Mouse (Mus musculus) stomach, embryonic 15.5 days (tissue): ENCODE data around the gene Lrrc23. TPM values are rescaled to one million over a fixed set of nuclear protein-coding genes. Genes with fewer than 3 reads are reported as not detected.

Experiments
- ATAC-seq: fragments of 200-750 bp; cut with Nextera tagmentation; 2 replicates; pipeline ENCODE4 v1.8.0; 2017; ENCODE audit warnings: low read depth, moderate number of reproducible peaks, moderate TSS enrichment; ENCODE audit not compliant: insufficient read depth, low FRiP score
- H3K27ac ChIP-seq: fragments of 300-500 bp; sonication (generic); 2 replicates; pipeline ENCODE4 v1.5.1; 2015; ENCODE audit warnings: mild to moderate bottlenecking, inconsistent platforms
- H3K27me3 ChIP-seq: fragments of 300-500 bp; sonication (generic); replicated peaks from 2 replicates; pipeline ENCODE4 v1.6.1; 2015; ENCODE audit warnings: inconsistent platforms
- H3K36me3 ChIP-seq: fragments of 300-500 bp; sonication (generic); 2 replicates; pipeline ENCODE4 v1.6.1; 2015; ENCODE audit warnings: inconsistent platforms
- H3K4me1 ChIP-seq: fragments of 300-500 bp; sonication (generic); 2 replicates; pipeline ENCODE4 v1.6.1; 2015; ENCODE audit warnings: inconsistent platforms
- H3K4me2 ChIP-seq: fragments of 300-500 bp; sonication (generic); 2 replicates; pipeline ENCODE4 v1.6.1; 2015; ENCODE audit warnings: mild to moderate bottlenecking, inconsistent platforms
- H3K4me3 ChIP-seq: fragments of 300-500 bp; sonication (generic); replicated peaks from 2 replicates; pipeline ENCODE4 v1.5.1; 2015; ENCODE audit warnings: inconsistent platforms
- H3K9ac ChIP-seq: fragments of 300-500 bp; sonication (generic); 2 replicates; pipeline ENCODE4 v1.6.1; 2015; ENCODE audit warnings: inconsistent platforms
- H3K9me3 ChIP-seq: fragments of 300-500 bp; sonication (generic); 2 replicates; pipeline ENCODE4 v1.6.1; 2016; ENCODE audit warnings: inconsistent platforms
- WGBS: fragments of 180-500 bp; shearing (Covaris S2); methylation state at CpG from one replicate; pipeline ENCODE4 v1.1.7; 2015; 5-methylcytosine and 5-hydroxymethylcytosine counted together
- polyA plus RNA-seq: library from polyadenylated mRNA; unstranded; fragments of >200 nt; fragmentation: Nextera tagmentation; extraction: Ambion mirVana; gene quantifications from 2 replicates; pipeline ENCODE4 v1.2.1, GENCODE M21; 2015

Gene Lrrc23
- polyA plus RNA-seq, 1 experiment from 2014 or later = 1.3 TPM

DNA sequence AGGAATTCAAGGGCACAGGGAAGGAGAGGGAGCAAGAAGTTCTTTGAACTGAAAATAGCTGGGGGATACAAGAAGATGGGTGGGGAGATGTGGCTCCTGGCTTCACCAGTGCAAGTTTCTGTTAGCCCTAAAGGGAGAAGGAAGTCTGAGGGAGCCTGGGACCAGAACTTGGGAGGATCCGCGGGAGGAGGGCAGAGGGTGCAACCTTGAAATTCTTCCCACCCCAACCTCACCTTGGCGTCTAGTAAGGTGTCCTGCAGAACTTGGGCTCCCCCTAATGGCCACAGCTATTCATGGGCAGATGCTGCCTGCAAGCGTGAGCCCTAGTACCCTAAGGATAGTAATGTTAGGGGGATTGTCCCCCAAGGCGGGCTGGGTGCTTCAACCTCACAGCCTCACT lies 20.3 kb downstream of the Lrrc23 start:
- Histone ChIP-seq H3K36me3 (no peaks in the 10 kb centered on the region), H3K4me3 (no peak overlapping the region; the same call in 1 of the 2 replicates), H3K9me3 (no peaks in the 10 kb centered on the region), H3K9ac (no peak overlapping the region), H3K4me2 (peak overlapping the region; percentile 61), H3K4me1 (peaks cover 42% of the 10 kb centered on the region), H3K27me3 (no peaks in the 10 kb centered on the region), H3K27ac (peak overlapping the region; percentile 96)
- 3% methylated on average over 5 of the region's 5 CpGs for WGBS
- peak; percentile 2; the same call in 1 of the 2 replicates for ATAC-seq

DNA sequence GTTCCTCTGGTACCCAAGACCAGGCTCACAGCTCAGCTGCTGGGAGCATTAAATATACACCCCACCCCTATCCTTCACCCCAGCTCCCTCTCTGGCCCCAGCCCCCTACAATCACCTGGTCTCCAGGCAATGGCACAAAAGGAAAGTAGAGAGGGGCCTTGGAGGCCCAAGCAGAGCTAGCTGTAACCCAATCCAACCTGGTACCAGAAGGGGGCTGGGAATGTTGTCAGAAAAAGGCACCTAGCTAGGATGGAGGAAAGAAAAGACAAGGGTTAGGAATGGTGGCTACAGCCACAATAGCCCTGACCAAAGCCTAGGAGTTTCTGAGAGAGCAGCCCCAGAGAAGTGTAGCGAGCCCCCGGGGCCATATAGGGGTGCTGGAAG lies 20.7 kb downstream of the Lrrc23 start:
- H3K4me3 ChIP-seq = no peak overlapping the region; the same call in 1 of the 2 replicates
- no peaks in the 10 kb centered on the region for H3K9me3 ChIP-seq
- H3K4me2 ChIP-seq = peak overlapping the region; percentile 61
- H3K9ac ChIP-seq = no peak overlapping the region
- H3K27ac ChIP-seq = peak overlapping the region; percentile 96
- peaks cover 46% of the 10 kb centered on the region for H3K4me1 ChIP-seq
- H3K36me3 ChIP-seq = no peaks in the 10 kb centered on the region
- ATAC-seq = no peak
- H3K27me3 ChIP-seq = no peaks in the 10 kb centered on the region
- WGBS = 48% methylated on average over 2 of the region's 2 CpGs

DNA sequence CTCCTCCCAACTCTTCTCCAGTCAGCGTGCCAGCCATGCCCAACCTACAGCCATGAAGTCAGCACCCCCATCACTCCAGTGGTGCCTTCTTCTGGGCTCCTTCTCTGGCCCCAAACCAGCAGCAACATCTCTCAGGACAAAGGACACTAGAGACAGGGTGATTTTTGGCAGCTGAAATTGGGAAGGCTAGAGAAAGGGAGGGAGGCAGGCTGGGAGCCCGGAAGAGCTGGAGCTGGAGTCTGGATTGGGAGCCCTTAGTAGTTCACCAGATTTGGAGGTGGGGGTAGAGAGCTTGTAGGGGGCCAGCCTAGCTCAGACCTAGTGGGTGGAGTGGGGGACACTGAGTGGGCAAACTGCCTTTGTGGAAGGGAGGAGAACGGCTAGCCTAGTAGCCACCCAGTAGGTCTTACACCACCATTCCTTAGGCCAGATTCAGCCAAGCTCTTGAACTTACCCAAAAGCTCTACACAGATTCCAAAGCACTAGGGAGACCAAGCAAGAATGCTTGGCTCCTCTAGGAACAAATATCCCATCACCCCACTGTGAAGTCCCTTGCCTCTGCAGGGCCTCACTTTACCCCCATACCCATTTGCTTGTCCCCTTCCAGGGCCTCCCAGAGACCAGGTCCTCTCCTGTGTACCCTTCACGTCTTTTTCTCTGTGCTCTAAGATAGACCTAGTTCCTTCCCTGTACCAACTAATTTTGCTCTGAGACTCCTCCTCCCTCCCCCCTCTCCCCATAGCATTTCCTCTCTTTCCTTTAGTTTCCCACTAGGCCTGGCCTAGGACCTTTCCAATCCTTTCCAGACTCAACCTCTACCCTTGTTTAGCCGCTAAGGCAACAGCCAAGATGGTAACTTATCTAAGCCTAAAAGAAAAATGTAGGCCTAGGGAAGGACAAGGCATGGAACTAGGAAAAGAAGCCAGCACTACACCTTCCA lies 21.3 kb downstream of the Lrrc23 start:
- peak overlapping the region; percentile 76; the same call in 1 of the 2 replicates for H3K9ac ChIP-seq
- H3K4me3 ChIP-seq = peak overlapping the region; percentile 75
- H3K4me1 ChIP-seq = peaks cover 49% of the 10 kb centered on the region
- H3K27me3 ChIP-seq = no peaks in the 10 kb centered on the region
- H3K27ac ChIP-seq = peak overlapping the region; percentile 96
- H3K4me2 ChIP-seq = peak overlapping the region; percentile 61
- 25% methylated on average over 5 of the region's 5 CpGs for WGBS
- ATAC-seq = peak; percentile 12; the same call in 1 of the 2 replicates
- no peaks in the 10 kb centered on the region for H3K36me3 ChIP-seq
- H3K9me3 ChIP-seq = no peaks in the 10 kb centered on the region

DNA sequence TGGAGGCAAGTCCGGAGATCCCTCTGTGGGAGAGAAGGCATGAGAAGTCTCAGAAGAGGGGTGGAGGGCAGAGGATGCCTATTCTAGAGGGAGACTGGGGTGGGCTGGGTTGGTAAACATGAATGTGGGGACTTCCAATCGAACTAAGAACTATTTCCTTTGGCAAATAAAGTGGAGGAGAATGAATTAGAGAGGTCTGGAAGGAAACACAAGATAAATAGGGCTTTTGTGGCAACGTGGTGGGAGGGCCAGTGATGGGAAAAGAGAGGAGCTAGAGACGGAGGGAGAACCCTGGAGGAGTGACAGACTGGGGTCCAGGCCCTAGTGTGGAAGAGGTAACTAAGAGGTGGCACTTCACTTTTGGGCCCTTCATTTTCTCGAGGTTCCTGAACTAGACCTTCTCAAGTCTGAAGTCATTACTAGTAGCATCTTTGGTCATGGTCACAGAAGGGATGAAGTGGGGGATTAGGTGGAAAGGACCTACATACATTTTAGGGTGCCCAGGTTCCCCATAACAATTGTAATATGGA lies 22.1 kb downstream of the Lrrc23 start:
- Histone ChIP-seq H3K4me2 (peak overlapping the region; percentile 61), H3K4me1 (peaks cover 49% of the 10 kb centered on the region), H3K9me3 (no peaks in the 10 kb centered on the region), H3K4me3 (peak overlapping the region; percentile 75), H3K36me3 (no peaks in the 10 kb centered on the region), H3K27ac (peak overlapping the region; percentile 96), H3K9ac (peak overlapping the region; percentile 76), H3K27me3 (no peaks in the 10 kb centered on the region)
- ATAC-seq = no peak
- WGBS = 7% methylated on average over 5 of the region's 5 CpGs

DNA sequence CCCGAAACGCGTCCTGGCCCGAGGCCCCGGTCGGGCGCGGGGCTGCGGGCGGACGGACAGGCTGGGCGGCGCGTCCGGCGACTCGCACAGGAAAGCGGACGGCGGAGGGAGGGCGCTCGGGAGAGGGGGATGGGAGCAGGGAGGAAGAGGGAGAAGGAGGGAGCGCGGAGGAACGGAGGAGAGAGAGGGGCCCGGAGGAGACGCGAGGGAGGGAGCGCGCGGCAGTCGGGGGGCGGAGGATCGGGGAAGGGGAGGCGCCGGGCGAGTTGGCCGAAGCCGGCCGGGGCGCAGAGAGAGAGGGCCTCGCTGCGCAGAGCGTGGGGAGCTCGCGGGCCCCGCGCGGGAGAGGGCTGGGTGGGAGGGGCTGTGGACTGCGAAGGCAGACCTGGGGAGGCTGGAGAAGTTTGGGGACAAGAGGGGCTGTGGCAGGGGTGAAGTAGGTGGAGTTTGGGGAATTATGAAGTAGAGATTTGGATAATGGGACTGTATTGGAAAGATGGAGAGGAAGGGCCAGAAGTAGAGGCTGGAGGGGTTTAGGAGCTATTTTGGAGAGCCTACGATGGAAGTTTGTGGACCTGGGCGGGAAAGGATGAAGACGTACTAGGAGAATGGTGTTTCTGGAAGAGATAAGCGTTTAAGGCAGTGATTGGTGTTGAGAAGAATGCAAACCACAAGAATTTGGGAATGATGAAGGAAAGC lies 22.7 kb downstream of the Lrrc23 start:
- ATAC-seq = peak; percentile 76
- no peaks in the 10 kb centered on the region for H3K9me3 ChIP-seq
- H3K9ac ChIP-seq = peak overlapping the region; percentile 76
- peak overlapping the region; percentile 61 for H3K4me2 ChIP-seq
- H3K4me3 ChIP-seq = peak overlapping the region; percentile 75
- H3K4me1 ChIP-seq = peaks cover 49% of the 10 kb centered on the region
- no peaks in the 10 kb centered on the region for H3K27me3 ChIP-seq
- no peaks in the 10 kb centered on the region for H3K36me3 ChIP-seq
- WGBS = 1% methylated on average over 46 of the region's 54 CpGs
- peak overlapping the region; percentile 96 for H3K27ac ChIP-seq

DNA sequence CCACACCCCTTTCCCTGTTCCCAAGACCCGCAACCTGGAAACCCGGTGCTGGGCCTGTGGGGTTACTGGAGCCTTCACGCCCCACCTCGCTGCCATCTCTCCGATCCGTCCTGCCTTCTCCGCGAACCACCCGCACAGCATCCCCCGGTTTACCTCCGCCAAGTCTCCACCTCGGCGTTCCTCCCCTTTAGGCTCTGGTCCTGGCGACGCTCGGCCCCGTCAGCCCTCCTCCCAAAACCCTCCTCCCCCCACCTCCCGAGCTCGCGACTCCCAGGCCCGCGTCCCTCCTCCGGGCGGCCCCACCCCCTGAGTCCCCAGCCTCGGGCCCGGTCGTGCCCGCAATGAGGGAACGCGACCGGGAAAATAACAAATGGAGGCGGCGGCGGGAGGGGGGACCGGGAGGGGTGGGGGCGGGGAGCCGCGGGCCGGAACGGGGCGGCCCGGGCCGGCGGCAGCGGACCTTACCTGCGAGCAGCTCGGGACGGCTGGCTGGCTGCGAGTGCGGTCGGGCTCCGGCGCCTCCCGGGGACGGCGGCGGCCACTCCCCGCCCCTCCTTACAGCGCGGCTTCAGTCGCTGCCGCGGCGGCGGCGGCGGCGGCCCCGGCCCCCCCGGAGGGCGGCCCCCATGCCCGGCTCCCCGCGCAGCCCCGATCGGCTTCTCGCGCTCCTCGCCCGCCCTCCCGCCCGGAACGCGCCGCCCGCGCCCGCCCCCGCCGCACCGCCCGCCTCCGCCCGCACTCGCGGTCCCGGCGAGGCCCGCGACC lies 23.5 kb downstream of the Lrrc23 start, which contains the start of the genes Gm45234 and Atn1:
TSS of gene Gm45234 (minus strand) at position 191 of the 765 bp plus-strand sequence.
TSS of gene Atn1 (minus strand) at position 694 of the 765 bp plus-strand sequence.
- WGBS = under 1% methylated on average over 51 of the region's 100 CpGs
- peak; percentile 57; the same call in 1 of the 2 replicates for ATAC-seq
- Histone ChIP-seq H3K27ac (peak within 1 kb of the TSS; percentile 96), H3K9me3 (no peaks in the 10 kb centered on the region), H3K4me3 (peak within 1 kb of the TSS; percentile 75), H3K9ac (peak within 1 kb of the TSS; percentile 76), H3K4me1 (peaks cover 49% of the 10 kb centered on the region), H3K4me2 (peak within 1 kb of the TSS; percentile 61), H3K36me3 (no peaks in the 10 kb centered on the region), H3K27me3 (no peaks in the 10 kb centered on the region)

DNA sequence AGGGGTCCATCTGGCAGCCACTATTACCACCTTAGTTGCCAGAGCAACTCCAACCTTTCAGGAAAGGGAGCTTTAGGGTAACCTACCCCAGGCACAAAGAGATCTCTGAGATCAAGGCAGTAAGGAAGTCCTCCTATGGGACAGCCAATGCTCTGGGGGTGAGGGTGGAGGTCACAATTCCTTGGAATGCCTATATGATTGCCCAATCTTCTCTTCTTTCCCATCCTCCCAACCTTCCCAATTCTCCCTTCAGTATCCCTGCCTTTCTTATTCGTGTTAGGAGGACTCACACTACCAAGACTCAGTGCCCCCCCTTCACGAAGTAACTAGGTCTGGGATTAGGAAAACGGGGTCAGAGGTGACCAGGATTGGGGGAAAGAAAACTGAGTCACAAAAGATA lies 24.2 kb downstream of the Lrrc23 start:
- H3K36me3 ChIP-seq = no peaks in the 10 kb centered on the region
- peak overlapping the region; percentile 76 for H3K9ac ChIP-seq
- H3K27ac ChIP-seq = peak overlapping the region; percentile 96
- ATAC-seq = no peak
- WGBS = 8% methylated on average over 3 of the region's 3 CpGs
- H3K4me2 ChIP-seq = peak overlapping the region; percentile 61
- peak overlapping the region; percentile 75 for H3K4me3 ChIP-seq
- H3K9me3 ChIP-seq = no peaks in the 10 kb centered on the region
- H3K27me3 ChIP-seq = no peaks in the 10 kb centered on the region
- peaks cover 49% of the 10 kb centered on the region for H3K4me1 ChIP-seq

DNA sequence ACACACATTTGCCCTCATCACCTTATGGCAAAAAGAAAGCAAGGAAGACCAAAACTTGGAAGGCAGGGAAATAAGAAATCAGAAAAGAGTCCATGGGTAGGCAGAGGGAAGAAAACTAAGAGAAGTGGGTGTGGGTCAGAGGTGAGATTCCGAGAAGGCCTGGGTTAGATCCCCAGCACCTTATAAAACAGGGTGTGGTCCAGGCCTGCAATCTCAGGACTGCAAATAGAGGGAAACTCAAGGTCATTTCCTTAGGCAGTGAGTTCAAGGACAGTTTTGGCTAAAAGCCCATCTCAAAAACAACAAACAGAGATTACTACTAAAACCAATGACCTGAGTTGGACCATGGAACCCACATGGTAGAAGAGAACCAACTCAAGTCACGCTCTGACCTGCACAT lies 25.7 kb downstream of the Lrrc23 start:
- 83% methylated on average over 2 of the region's 2 CpGs for WGBS
- Histone ChIP-seq H3K27me3 (no peaks in the 10 kb centered on the region), H3K36me3 (0 out of 2 replicates have a peak, but pooled peaks cover 9% of the 10 kb centered on the region), H3K27ac (no peak overlapping the region), H3K9ac (no peak overlapping the region), H3K9me3 (no peaks in the 10 kb centered on the region), H3K4me2 (no peak overlapping the region), H3K4me3 (no peak overlapping the region), H3K4me1 (peaks cover 38% of the 10 kb centered on the region)
- no peak for ATAC-seq

DNA sequence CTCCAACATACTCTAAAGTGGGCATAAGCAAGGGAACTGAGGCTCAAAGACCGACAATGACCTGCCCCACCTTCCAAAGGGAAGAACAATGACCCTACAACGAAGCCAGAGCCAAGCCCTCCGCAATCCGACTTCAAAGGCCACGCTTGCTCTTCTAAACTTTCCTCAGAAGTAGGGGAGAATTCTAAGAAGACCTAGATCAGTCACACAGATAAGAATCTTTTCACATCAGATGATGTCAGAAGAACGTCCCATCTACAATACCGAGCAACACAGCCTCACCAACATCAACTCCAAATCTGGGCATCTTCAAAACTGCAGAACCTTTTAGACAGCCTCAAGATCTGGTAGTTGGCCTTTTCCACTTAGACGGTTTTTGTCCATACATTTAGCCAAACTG lies 29.1 kb downstream of the Lrrc23 start:
- Histone ChIP-seq H3K36me3 (peaks cover 26% of the 10 kb centered on the region), H3K27me3 (no peaks in the 10 kb centered on the region), H3K4me2 (no peak overlapping the region), H3K9me3 (no peaks in the 10 kb centered on the region), H3K4me1 (peaks cover 33% of the 10 kb centered on the region), H3K4me3 (no peak overlapping the region), H3K9ac (no peak overlapping the region), H3K27ac (no peak overlapping the region)
- no peak for ATAC-seq
- WGBS = 81% methylated on average over 8 of the region's 8 CpGs

DNA sequence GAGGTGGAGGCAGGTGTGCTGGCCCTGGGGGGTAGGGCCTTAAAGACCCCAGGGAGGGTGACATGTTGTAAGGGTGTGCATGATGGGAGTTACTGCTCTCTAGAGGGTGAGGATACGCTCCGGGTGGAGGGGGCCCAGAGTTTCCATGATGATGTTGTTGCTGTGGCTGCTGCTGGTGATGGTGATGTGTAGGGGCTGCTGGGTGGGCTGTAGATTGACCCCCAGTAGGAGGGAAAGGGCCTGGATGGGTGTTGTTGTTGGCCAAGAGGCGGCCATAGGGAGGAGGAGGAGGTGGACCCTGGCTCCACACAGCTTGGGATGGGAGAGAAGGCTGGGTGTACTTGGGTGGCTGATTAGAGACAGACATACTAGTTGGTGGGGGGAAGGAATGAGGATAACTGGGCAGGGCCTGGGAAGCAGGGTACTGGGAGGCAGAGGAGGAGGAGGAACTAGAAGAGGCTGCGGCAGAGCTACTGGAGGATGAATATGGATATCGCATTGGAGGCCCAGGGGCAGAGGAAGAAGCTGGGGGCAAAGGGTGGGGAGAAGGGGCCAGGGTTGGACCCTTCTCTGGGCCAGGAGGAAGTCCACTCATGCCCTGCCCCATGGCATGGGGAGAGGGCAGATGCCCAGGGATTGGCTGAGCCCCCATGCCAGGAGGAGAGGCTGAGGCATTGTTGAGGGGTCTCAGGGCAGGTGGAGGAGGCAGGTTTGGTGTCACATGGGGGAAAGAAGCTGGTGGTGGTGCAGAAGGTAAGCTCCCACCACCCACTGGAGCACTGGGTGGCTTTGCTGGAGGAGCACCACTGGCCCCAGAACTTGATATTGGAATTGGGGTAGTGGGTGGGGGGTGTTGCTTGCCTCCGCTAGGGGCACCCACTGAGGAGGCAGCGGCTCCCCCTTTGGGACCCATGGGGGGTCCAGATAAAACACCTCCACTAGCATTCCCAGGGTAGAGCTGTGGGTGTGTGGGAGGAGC lies 32.6 kb downstream of the Lrrc23 start:
- Histone ChIP-seq H3K9me3 (no peaks in the 10 kb centered on the region), H3K27me3 (no peaks in the 10 kb centered on the region), H3K27ac (no peak overlapping the region), H3K36me3 (peaks cover 50% of the 10 kb centered on the region), H3K4me2 (peak overlapping the region; percentile 94; the same call in 1 of the 2 replicates), H3K4me3 (0 out of 2 replicates have a peak overlapping the region, but pooled peaks have one; percentile 51), H3K9ac (no peak overlapping the region), H3K4me1 (peaks cover 23% of the 10 kb centered on the region)
- 87% methylated on average over 7 of the region's 7 CpGs for whole genome bisulfite sequencing
- no peak for ATAC-seq
